Mouse (Mus musculus) thymus, adult 2 months (tissue): ENCODE data around the gene Ppp1r12a. TPM values are rescaled to one million over a fixed set of nuclear protein-coding genes. Genes with fewer than 3 reads are reported as not detected.

Experiments used
- DNase-seq: peaks from one replicate; pipeline ENCODE4 v3.0.0; 2021
- H3K27ac ChIP-seq: fragments of 200-500 bp; 2 replicates; pipeline ENCODE4 v1.5.1; 2012; ENCODE audit warnings: low read length, control low read depth; ENCODE audit not compliant: control insufficient read depth, insufficient read depth
- H3K27me3 ChIP-seq: fragments of 200-500 bp; 2 replicates; pipeline ENCODE4 v1.6.1; 2012; ENCODE audit warnings: mild to moderate bottlenecking, low read length, moderate library complexity, mixed read lengths; ENCODE audit not compliant: control insufficient read depth, insufficient read depth
- H3K36me3 ChIP-seq: fragments of 200-500 bp; 2 replicates; pipeline ENCODE4 v1.6.1; 2012; ENCODE audit warnings: mild to moderate bottlenecking, low read length, moderate library complexity; ENCODE audit not compliant: control insufficient read depth, insufficient read depth
- H3K4me1 ChIP-seq: fragments of 200-500 bp; replicated peaks from 2 replicates; pipeline ENCODE4 v1.6.1; 2012; ENCODE audit warnings: low read length; ENCODE audit not compliant: control insufficient read depth, insufficient read depth
- H3K4me3 ChIP-seq: fragments of 200-500 bp; 2 replicates; pipeline ENCODE4 v1.5.1; 2012; ENCODE audit warnings: mild to moderate bottlenecking, low read length, control low read depth, moderate library complexity; ENCODE audit not compliant: control insufficient read depth, insufficient read depth
- CTCF ChIP-seq: fragments of 200-500 bp; IDR thresholded peaks from 2 replicates; pipeline ENCODE4 v1.5.1; 2012; ENCODE audit warnings: mild to moderate bottlenecking, control low read depth, low read length, moderate library complexity, borderline replicate concordance; ENCODE audit not compliant: control insufficient read depth, poor library complexity, insufficient read depth; ENCODE audit errors: extremely low read depth
- POLR2A ChIP-seq: fragments of 200-500 bp; IDR thresholded peaks from 2 replicates; pipeline ENCODE4 v1.6.1; 2012; ENCODE audit warnings: mild to moderate bottlenecking, low read length, control low read depth, moderate library complexity; ENCODE audit not compliant: control insufficient read depth, poor library complexity, insufficient read depth; ENCODE audit errors: extremely low read depth
- WGBS: fragments of 180-500 bp; shearing (Covaris S2); methylation state at CpG from one replicate; pipeline ENCODE4 v1.1.7; 2018; 5-methylcytosine and 5-hydroxymethylcytosine counted together
- polyA plus RNA-seq: library from polyadenylated mRNA; depleted of rRNA; stranded (reverse); fragments of >200 nt; gene quantifications from 2 replicates; pipeline ENCODE4 v1.2.3, GENCODE M21; 2012

Ppp1r12a gene
- polyA plus RNA-seq, 1 experiment, result 29.2 TPM

GRCm38 (mm10) chr10:108298261-108298660, 136.3 kb downstream of the Ppp1r12a start:
- Histone ChIP-seq H3K36me3 (no peaks in the 10 kb centered on the region), H3K4me1 (no peaks in the 10 kb centered on the region), H3K27me3 (no peaks in the 10 kb centered on the region), H3K4me3 (no peak overlapping the region), H3K27ac (no peak overlapping the region)
- DNase-seq, result no peak
- TF ChIP-seq CTCF, result no peak
- no peak for TF ChIP-seq POLR2A
- 96% methylated on average over 13 of the region's 13 CpGs for WGBS

- H3K4me1 ChIP-seq, result no peaks in the 10 kb centered on the region
- 87% methylated on average over 17 of the region's 17 CpGs for WGBS
- H3K27ac ChIP-seq, result no peak overlapping the region
- DNase-seq, result no peak
- H3K27me3 ChIP-seq, result no peaks in the 10 kb centered on the region
- no peaks in the 10 kb centered on the region for H3K36me3 ChIP-seq
- TF ChIP-seq CTCF, result no peak
- TF ChIP-seq POLR2A, result no peak
- H3K4me3 ChIP-seq, result no peak overlapping the region
These were observed 137.0 kb downstream of the Ppp1r12a start for GRCm38 (mm10) chr10:108298841-108299545.

GRCm38 (mm10) chr10:108299828-108300227, 137.8 kb downstream of the Ppp1r12a start:
- Histone ChIP-seq H3K27ac (no peak overlapping the region), H3K27me3 (no peaks in the 10 kb centered on the region), H3K4me3 (no peak overlapping the region), H3K4me1 (no peaks in the 10 kb centered on the region), H3K36me3 (no peaks in the 10 kb centered on the region)
- TF ChIP-seq CTCF, result no peak
- no peak for TF ChIP-seq POLR2A
- 86% methylated on average over 11 of the region's 11 CpGs for WGBS
- DNase-seq, result no peak

- peak; percentile 79; the same call in 1 of the 2 replicates for TF ChIP-seq CTCF
- TF ChIP-seq POLR2A, result no peak
- 9% methylated on average over 19 of the region's 19 CpGs for WGBS
- Histone ChIP-seq H3K36me3 (no peaks in the 10 kb centered on the region), H3K4me1 (no peaks in the 10 kb centered on the region), H3K27ac (no peak overlapping the region), H3K4me3 (no peak overlapping the region), H3K27me3 (no peaks in the 10 kb centered on the region)
- DNase-seq, result peak; percentile 66
These were observed 138.8 kb downstream of the Ppp1r12a start for GRCm38 (mm10) chr10:108300843-108301242.

GRCm38 (mm10) chr10:108307772-108308171, 145.8 kb downstream of the Ppp1r12a start:
- Histone ChIP-seq H3K27me3 (no peaks in the 10 kb centered on the region), H3K4me3 (no peak overlapping the region), H3K27ac (no peak overlapping the region), H3K36me3 (no peaks in the 10 kb centered on the region), H3K4me1 (no peaks in the 10 kb centered on the region)
- 91% methylated on average over 11 of the region's 11 CpGs for WGBS
- DNase-seq, result no peak
- TF ChIP-seq POLR2A (no peak), CTCF (no peak)

GRCm38 (mm10) chr10:108310195-108310594, 148.2 kb downstream of the Ppp1r12a start:
- H3K27me3 ChIP-seq, result no peaks in the 10 kb centered on the region
- no peak overlapping the region for H3K27ac ChIP-seq
- WGBS, result 88% methylated on average over 5 of the region's 5 CpGs
- H3K4me3 ChIP-seq, result no peak overlapping the region
- H3K4me1 ChIP-seq, result no peaks in the 10 kb centered on the region
- no peak for DNase-seq
- no peaks in the 10 kb centered on the region for H3K36me3 ChIP-seq
- no peak for TF ChIP-seq CTCF
- TF ChIP-seq POLR2A, result no peak
